Mouse (Mus musculus) liver, adult 2 months (tissue): ENCODE measurements around the gene Stat3.

Experiments
- CTCF ChIP-seq: fragments of 200-500 bp; IDR thresholded peaks from 2 replicates; pipeline ENCODE4 v1.5.1; 2011; ENCODE audit warnings: low read depth, low read length, control low read depth
- POLR2A ChIP-seq: fragments of 200-500 bp; IDR thresholded peaks from 2 replicates; pipeline ENCODE4 v1.6.1; 2011; ENCODE audit warnings: low read length, control low read depth; ENCODE audit not compliant: insufficient read depth; ENCODE audit errors: extremely low read depth

- no peak for TF ChIP-seq CTCF
- TF ChIP-seq POLR2A, result no peak
Observed at GRCm38 (mm10) chr11:100938112-100938511, 1.2 kb downstream of the Stat3 start.
